Mouse (Mus musculus) urinary bladder, postnatal 4 days (tissue): ENCODE measurements around the gene Abca13.
"Not testable (repeated sequence)": the region's sequence is repeated elsewhere in the genome, so short reads cannot be mapped to it uniquely, and the experiment has no call there.

Experiments used
- DNase-seq, 2 experiments: peaks; one replicate each; pipeline ENCODE4 v3.0.0; 2021 to 2022; ENCODE audit warnings: low spot score in 2 of 2

Gene Abca13

DNA sequence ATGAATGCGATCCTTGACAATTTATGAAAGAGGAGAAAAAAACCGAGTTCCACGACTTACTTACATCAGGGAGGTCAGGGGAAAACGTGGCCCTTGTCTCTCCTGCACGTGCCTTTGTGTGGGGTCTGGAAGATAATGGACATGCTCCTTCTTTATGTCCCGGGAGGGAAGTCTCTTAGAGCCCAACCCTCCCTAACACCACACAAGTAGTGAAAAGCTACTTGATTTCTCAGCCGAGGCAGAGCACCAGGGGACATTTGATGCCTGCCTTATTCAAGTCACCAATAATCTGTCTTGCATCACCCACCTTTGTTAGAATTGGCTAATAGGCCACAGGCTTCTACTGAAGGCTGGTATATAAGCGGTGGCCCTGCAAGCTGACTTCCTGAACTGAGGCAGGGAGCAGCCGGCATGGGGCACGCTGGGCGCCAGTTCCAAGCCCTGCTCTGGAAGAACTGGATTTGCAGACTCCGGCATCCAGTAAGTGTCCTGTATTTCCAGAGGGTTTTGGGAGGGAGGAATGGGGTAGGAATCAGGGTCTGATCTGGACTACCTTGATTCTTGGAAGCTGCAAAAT is at the start of gene Abca13:
Gene Abca13 (plus strand): TSS at position 388 of the 577 bp plus-strand sequence.
- DNase-seq: no peak

DNA sequence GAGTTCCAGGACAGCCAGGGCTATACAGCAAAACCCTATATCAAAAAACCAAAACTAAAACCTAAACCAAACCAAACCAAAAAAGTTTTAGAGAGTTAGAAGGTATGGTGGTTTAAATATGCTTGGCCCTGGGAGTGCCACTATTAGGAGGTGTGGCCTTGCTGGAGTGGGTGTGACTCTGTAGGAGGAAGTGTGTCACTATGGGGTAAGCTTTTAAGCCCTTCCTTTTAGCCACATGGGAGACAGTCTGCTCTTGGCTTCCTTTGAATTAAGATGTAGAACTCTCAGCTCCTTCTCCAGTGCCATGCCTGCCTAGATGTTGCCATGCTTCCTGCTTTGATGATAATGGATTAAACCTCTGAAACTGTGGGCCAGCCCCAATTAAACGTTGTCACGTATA is 46.6 kb upstream of the Abca13 start:
- DNase-seq: no peak

DNA sequence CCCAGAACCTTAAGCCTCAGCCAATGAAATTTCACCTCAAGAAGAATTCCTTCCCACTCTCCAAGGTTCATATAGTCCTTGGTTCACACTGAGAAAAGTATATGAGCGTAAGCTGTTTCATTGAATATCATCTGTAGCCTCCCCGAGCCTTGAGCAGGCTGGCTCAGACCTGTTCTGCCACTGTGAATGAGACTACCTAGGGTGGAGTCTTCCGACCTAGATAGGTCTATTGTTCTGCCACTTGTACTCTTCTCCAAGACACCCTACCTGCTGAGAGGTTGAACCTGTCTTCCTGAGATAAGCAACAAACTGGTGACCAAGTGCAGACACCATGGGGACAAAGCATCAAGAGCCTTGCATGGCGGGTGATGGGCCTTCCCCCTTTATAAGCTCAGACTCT is 45.6 kb upstream of the Abca13 start:
- no peak for DNase-seq

DNA sequence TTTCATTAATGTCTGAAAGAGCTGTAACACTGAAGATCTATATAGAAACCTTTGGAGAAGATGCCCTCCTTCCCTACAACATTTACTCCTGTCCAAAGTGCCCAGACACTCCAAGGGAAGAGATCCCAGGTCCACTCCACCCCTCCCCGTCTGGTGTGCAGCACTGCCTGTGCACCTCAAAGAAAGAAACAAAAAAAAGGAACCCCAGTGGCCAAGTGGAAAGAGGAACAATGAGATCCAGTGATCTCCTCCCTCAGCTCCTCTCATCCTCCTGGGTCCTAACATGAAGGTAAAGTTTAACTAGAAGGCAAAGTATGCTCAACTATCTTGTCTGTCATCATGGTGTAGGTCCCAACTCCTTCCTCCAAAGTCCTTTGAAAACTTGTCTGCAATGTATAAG is 45.1 kb upstream of the Abca13 start:
- DNase-seq: no peak

DNA sequence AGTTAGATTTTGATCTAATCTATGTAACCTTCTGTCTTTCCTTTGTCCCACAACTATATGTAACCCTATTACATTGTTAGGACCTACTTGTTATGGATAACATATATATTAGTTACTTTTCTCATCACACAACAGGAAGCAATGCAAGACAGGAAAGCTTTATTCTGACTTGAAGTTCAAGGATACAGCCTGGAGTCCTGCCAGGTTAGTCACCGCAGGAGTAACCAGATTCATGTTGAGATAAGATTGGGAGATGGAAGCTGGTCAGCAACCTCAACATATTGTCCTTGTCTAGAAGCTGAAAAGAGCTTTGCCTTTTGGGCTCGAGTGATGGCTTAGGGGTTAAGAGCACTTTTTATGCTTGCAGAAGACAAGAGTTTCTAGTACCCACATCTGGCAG is 43.5 kb upstream of the Abca13 start:
- no peak for DNase-seq

DNA sequence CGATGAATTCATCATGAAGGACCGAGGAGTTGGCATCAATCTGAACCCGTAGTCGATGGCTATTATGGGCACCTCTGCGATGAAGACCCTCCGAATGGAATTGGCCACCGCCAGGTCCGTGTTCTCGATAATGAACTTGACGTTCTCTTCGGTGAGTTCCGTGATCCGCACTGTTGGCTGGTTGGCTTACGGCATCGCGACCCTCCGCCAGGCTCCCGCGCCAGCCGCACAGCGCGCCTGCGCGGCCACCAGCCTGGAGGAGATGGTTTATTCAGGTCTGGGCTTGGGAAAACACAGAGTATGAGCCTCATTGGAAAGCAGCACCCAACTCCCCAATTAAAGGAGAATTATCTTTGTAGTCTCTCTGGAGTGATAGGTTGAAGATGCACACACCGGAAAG is 41.3 kb upstream of the Abca13 start:
- not testable (repeated sequence) for DNase-seq

DNA sequence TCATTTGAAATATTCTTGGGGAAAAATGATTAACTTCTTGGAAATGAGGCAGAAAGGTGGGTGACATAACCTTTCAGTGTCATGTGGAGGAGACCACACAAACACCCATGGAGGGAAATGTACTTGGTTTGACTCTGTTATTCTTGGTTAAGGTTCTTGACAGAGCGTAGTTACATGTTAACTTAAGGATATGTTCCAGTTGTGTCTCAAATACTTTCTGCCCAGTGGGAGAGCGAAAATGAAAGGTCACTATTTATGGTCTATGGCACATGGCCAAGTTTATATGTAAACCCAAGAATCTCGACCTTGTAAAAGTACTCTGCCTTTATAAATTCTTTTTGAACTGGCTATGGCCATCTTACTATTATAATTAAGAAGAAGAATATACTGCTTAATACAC is 31.8 kb upstream of the Abca13 start:
- DNase-seq: no peak

DNA sequence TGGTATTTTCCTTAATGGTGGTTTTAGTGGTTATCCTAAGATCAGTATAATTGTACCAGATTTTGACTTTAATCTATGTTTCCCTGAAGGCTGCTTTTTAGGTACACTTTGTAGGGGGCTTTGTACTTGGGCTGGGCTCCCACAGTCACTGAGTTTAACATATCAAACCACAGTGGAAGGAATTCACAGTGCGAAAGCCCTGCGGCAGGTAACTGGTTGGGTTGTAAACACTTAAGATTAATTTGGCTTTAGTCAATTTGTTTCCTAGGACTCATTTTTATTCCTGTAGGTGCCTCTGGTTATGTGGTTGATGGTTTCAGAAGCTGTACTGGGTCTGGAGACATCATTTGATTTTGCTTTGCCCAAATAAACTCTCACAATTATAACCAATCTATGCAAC is 24.4 kb upstream of the Abca13 start:
- no peak for DNase-seq

DNA sequence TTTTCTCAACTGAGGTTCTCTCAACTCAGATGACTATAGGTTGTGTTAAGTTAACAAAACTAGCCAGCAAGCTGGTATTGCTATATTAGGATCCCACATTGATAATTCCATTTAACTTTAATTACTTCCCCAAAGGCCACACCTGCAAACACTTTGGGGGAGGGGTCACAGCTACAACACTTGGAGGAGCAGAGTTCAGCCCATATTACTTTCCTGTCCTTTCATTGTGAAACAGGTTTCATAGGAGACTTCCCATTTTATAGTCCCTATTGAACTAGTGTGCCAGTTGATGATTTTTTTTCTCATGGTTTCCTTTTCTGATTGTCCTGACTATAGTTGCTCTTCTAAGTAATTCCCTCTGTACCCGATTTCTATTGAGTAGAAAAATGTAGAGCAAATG is 10.3 kb upstream of the Abca13 start:
- no peak for DNase-seq

DNA sequence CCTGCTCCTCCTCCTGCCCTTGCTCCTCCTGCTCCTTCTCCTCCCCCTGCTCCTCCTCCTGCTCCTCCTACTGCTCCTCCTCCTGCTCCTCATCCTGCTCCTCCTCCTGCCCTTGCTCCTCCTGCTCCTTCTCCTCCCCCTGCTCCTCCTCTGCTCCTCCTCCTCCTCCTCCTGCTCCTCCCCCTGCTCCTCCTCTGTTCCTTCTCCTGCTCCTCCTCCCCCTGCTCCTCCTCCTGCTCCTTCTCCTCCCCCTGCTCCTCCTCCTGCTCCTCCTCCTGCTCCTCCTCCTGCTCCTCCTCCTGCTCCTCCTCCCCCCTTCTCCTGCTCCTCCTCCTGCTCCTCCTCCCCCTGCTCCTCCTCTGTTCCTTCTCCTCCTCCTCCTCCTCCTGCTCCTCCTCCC is 2.3 kb upstream of the Abca13 start:
- DNase-seq: not testable (repeated sequence)

DNA sequence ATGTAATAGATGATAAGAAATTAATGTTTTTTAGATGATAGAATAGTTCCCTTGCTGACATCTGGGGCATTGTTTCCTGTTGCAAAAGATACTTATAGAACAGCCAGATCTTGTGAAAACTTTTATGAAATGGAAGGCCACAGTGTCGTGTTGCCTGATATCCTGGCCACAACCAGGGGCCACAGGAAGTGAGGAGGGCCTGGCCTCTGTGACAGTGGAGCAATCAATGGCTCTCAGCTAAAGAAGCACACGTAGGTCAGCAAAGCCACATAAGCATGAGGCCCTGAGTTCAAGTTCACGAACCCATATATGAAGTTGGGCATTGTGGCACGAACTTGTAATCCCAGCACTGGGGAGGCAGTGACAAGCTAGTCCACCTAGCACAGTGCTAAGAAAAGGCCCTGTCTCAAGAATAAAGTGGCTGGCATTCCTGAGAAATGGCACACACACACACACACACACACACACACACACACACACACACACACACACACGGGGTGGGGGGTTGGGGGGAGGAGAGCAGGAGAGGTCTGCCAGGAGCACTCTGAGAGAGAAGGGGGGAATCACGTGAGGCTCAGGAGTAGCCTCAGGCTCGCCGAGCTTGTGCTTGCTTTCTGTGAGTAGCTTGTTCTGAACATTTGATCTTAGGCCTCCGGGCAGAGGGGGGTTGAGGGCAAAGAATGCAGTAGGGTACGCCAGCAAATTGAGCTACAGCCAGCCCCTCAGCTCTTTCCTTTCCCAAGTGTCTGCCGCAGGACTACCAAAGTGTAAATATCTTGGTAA is 779 bp upstream of the Abca13 start:
- no peak for DNase-seq

DNA sequence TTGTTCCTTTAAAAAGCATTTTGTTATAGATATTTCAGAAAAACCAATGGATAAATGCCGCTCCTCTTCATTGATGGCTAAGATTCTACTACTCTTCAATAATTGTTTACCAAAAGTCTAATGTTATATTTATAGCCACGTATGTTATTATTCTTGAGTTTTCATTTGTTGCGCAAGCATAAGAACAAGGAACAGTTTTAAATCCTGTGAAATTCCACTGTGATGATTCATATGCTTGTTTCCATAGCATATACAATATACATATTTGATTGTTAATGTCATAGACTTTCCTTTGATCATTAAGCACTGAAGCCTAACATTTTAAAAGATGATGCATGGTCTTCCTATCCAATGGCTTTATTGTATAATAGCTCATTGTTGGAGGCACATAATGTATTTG is 3.1 kb downstream of the Abca13 start:
- no peak for DNase-seq

DNA sequence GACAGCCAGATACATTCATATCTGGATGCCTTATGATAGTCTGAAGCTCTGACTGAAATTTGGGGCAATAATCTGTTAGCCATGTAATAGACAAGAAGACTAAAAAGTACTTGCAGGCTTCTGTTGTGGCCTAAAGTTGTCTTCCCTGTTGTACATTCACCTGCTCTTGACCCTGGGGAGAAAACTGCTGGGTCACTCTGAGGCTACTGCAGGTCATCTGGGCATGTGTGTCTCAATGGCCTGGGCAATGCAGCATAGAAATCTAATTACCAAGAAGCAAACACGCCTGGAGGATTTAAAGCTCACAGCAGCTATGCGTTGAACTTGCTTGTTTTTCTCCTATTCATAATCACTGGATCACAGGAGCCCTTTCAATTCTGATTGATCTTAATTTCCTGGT is 8.1 kb downstream of the Abca13 start:
- DNase-seq: no peak

DNA sequence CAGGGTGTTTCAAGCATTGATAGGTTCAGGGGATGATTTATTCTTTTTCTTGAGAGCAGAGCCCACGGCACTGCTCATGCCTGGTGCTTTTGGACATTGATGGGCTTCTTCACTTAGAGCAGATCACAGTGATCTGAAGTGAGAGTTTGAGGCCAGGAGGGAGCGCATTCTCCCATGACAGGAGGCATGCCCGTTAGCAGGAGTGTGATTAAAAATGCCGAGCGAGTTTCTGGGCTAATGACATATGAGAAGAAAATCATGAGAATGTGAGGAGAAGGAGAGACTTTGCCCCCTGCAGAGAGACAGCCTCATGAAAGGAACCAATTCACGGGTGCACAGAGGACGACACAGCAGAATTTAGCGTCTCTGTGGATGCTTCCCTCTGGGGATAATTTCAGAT is 19.0 kb downstream of the Abca13 start:
- no peak for DNase-seq

DNA sequence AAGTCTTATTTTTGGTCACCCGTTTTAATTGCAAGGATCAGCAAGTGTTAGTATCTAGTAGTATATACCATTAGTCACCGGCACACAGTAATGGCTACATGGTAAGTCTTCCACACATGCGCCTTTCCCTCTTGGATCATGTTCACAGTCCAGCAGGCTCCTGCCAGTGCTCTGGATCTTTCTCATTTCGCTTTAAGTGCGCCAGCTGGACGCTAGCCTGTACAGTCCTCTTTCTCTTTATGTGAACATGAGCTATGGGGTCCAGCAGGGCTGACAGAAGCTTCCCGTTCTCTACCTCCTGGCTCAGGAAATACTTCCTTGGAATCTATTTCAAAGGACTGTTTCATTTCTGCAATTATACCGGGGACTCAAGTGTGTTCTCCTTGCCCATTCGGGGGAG is 21.8 kb downstream of the Abca13 start:
- no peak for DNase-seq

DNA sequence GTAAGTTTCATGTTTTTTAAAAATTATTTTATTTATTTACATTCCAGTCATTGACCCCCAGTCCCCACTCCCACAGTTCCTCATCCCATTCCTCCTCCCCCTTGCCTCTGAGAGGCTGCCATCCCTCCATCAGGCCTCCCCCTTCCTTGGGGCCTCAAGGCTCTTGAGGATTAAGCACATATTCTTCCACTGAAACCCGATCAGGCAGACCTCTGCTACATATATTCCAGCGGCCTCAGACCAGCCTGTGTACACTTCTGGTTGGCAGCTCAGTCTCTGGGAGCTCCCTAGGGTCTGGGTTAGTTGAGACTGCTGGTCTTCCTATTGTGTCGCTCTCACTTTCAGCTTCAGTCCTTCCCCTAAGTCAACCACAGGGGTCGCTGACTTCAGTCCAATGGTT is 24.5 kb downstream of the Abca13 start:
- no peak for DNase-seq

DNA sequence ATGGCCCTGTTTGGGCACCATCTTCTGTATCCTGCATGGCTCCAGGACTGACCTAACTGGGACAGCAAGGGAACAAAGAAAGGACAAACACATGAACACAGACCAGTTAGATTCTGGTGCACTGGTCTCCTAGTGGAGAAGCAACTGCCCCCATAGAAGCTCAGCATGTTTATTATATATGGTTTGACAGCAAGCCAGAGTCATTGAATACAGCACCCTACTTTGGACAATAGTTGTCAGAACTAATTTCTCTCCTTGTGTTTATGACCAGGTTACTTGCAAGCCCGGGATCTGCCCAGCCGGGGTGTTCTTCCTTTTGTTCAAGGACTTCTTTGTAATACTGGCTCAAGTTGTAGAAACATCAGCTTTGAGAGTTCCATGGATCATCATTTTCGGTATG is 28.8 kb downstream of the Abca13 start:
- no peak for DNase-seq

DNA sequence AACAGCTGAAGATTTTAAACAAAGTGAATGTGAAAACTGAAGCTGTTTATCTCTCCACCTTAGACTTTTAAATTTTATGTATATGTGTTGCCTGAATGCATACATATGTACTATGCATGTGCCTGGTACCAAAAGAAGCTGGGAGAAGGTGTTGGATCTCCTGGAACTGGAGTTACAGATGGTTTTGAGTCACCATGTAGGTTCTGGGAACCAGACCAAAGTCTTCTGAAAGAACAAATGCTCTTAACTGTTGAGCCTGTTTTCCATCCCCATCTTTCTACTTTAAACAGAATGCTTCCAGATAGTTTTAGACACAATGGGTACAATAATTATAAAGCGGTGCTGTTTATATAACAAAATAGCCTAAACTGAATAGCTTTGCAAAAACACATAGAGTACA is 29.9 kb downstream of the Abca13 start:
- no peak for DNase-seq

DNA sequence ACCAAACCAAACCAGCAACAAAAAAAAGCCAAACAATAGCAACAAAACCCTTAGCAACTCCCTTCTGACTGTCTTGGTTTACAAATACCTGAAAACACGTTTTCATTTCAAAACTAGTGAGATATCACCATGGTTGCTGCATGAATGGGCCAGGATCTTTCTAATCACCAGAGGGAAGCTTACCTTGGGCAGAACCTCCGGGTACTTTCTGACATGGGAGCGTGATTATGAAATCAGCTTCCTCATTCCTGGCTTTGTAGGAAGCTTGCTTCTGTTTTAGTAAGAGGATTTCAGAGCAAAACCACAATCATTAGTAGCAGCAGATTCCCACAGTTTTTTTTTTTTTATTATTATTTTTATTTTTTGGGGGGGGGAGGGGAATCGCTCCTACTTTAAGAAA is 34.7 kb downstream of the Abca13 start:
- DNase-seq: no peak

DNA sequence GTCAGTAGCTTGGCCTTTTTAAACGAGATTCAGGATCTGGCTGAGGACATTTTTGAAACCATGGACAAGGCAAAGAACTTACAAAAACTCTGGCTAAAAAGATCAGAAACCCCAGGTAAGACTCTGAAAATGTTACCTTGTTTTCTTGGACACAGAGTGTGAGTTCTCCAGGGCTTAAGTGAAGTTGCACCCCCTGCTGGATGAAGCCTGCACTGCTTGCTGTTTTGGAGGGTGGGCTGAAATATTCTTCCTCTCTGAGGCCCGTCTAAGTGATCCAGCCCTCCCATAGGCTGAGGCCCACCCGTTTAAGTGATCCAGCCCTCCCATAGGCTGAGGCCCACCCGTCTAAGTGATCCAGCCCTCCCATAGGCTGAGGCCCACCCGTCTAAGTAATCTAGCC is 57.9 kb downstream of the Abca13 start:
- DNase-seq: not testable (repeated sequence)

DNA sequence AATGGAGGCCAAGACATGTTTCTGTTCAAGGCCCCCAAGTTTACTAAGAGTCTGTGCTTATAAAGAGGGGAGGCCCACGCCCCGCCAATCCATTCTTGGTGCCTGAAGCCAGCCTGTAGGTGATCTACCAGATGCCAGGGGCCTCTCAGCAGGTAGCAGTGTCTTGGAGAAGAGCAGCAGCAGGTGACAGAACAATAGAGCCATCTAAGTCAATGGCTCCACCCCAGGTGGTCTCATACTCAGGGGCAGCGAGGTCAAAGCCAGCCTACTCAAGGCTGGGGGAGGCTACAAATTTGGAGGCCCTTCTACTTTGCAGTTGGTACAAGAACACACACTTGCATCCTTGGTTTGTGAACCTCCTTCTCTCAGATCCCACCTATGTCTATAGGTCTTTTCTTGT is 71.3 kb downstream of the Abca13 start:
- DNase-seq: not testable (repeated sequence)

DNA sequence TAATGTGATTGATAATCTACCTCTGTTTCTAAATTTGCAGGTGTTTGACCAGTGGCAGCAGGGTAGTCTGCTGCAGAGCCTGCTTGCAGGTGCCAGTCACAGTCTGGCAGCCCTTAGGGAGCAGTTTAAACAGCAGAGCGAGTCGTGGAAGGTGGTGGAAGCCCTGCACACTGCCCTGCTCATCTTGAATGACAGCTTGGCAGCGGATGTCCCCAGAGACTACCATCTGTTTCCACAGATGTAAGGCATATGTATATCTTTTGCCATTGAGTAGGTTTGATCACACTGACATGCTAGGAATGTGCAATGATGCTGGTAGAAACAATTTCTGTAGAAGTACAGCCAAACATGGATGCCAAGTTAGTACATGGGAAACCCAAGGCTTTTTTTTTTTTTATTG is 77.3 kb downstream of the Abca13 start:
- no peak for DNase-seq

DNA sequence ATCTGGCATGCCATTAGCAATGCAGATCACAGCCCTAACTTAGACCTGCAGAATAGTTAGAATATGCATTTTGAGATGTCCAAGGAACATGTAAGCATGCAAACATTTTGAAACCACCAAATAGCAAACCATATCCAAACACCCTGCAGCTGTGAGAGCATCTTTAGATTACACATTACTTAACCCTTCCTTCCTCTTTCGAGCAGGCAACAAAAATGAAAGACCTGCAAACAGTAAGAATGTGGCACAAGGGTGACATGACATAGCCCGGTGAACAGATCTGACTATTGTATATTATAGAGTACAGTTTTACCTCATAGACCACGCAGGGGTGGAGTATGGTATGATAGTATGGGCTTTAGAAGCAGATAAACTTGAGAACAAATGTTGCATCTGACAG is 93.5 kb downstream of the Abca13 start:
- no peak for DNase-seq

DNA sequence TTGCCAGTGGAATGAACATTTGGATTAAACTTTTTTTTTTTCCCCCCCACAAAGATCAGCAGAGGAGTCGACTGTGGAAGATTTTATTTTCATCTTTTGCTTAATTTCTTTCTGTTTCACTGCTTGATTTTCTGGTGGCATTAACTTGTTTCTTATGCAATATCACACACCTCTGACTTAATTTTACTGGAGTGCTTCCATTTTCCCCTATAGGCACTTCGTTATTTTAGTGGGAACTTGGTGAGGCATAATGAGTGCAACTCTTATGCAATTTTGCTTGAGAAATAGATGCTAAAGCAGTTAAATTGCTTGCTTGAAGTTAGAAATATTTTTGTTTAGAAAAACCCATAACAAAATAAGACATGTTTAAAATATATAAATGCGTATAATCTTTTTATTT is 94.0 kb downstream of the Abca13 start:
- no peak for DNase-seq
